Mouse (Mus musculus): Measurements from ENCODE around the gene Afmid. TPM values are rescaled to one million over a fixed set of nuclear protein-coding genes. Genes with fewer than 3 reads are reported as not detected.
A peak's percentile ranks its signal among the peaks of the same experiment; 100 is the strongest.

Afmid gene
- polyA plus RNA-seq, 1 experiment from 2014 or later: 20.8 TPM

- Histone ChIP-seq H3K27ac (replicated peaks in 1 of 2; ENCODE audit: control insufficient read depth in 1 of 2, insufficient read depth in 1 of 2, low read depth in 2 of 2, low read length in 2 of 2) (peak overlapping the region in 1 of 2 experiments; percentile 78; a peak in 2 of 4 replicates), H3K9me3 (ENCODE audit: control insufficient read depth, low read length) (no peaks in the 10 kb centered on the region), H3K36me3 (ENCODE audit: control insufficient read depth, insufficient read depth, low read length) (no peaks in the 10 kb centered on the region), H3K4me1 (ENCODE audit: control insufficient read depth in 2 of 2, insufficient read depth in 2 of 2, low read length in 2 of 2) (peaks cover 35 to 50% of the 10 kb centered on the region in 2 experiments), H3K4me3 (ENCODE audit: control insufficient read depth in 1 of 2, insufficient read depth in 1 of 2, low read depth in 1 of 2, low read length in 2 of 2) (peak overlapping the region; percentile 3 to 19; a peak in 2 of 4 replicates), H3K27me3 (ENCODE audit: control insufficient read depth, insufficient read depth, low read length) (no peaks in the 10 kb centered on the region), H3K9ac (ENCODE audit: low read length) (peak overlapping the region; percentile 56), H3K4me2 (ENCODE audit: low read length) (peak overlapping the region; percentile 62)
- ATAC-seq (ENCODE audit: insufficient number of reproducible peaks, insufficient read depth, low FRiP score, low read depth): peak; percentile 44
- 10% methylated on average over 13 of the region's 13 CpGs for WGBS
These were observed 52.4 kb downstream of the Afmid start for GRCm38 (mm10) chr11:117877917-117878745.

GRCm38 (mm10) chr11:117878892-117879291 lies 53.2 kb downstream of the Afmid start:
- H3K9me3 ChIP-seq (ENCODE audit: control insufficient read depth, low read length): no peaks in the 10 kb centered on the region
- H3K36me3 ChIP-seq (ENCODE audit: control insufficient read depth, insufficient read depth, low read length): no peaks in the 10 kb centered on the region
- no peak for ATAC-seq (ENCODE audit: insufficient number of reproducible peaks, insufficient read depth, low FRiP score, low read depth)
- 41% methylated on average over 8 of the region's 8 CpGs for WGBS
- H3K9ac ChIP-seq (ENCODE audit: low read length): peak overlapping the region; percentile 56
- H3K4me1 ChIP-seq (ENCODE audit: control insufficient read depth in 2 of 2, insufficient read depth in 2 of 2, low read length in 2 of 2): peaks cover 32 to 50% of the 10 kb centered on the region in 2 experiments
- H3K4me2 ChIP-seq (ENCODE audit: low read length): peak overlapping the region; percentile 62
- peak overlapping the region in 1 of 2 experiments; percentile 19; a peak in 1 of 4 replicates for H3K4me3 ChIP-seq (ENCODE audit: control insufficient read depth in 1 of 2, insufficient read depth in 1 of 2, low read depth in 1 of 2, low read length in 2 of 2)
- no peaks in the 10 kb centered on the region for H3K27me3 ChIP-seq (ENCODE audit: control insufficient read depth, insufficient read depth, low read length)
- H3K27ac ChIP-seq (replicated peaks in 1 of 2; ENCODE audit: control insufficient read depth in 1 of 2, insufficient read depth in 1 of 2, low read depth in 2 of 2, low read length in 2 of 2): peak overlapping the region in 1 of 2 experiments; percentile 78; a peak in 2 of 4 replicates

- no peak overlapping the region for H3K9ac ChIP-seq (ENCODE audit: low read length)
- H3K36me3 ChIP-seq (ENCODE audit: control insufficient read depth, insufficient read depth, low read length): no peaks in the 10 kb centered on the region
These were observed 54.0 kb downstream of the Afmid start for GRCm38 (mm10) chr11:117879676-117880075.

GRCm38 (mm10) chr11:117880336-117880976 lies 54.7 kb downstream of the Afmid start:
- WGBS: 84% methylated on average over 9 of the region's 9 CpGs
- Histone ChIP-seq H3K9ac (ENCODE audit: low read length) (no peak overlapping the region), H3K27ac (replicated peaks in 1 of 2; ENCODE audit: control insufficient read depth in 1 of 2, insufficient read depth in 1 of 2, low read depth in 2 of 2, low read length in 2 of 2) (no peak overlapping the region), H3K4me2 (ENCODE audit: low read length) (no peak overlapping the region), H3K9me3 (ENCODE audit: control insufficient read depth, low read length) (no peaks in the 10 kb centered on the region), H3K4me1 (ENCODE audit: control insufficient read depth in 2 of 2, insufficient read depth in 2 of 2, low read length in 2 of 2) (peaks cover 27 to 40% of the 10 kb centered on the region in 2 experiments), H3K4me3 (ENCODE audit: control insufficient read depth in 1 of 2, insufficient read depth in 1 of 2, low read depth in 1 of 2, low read length in 2 of 2) (no peak overlapping the region), H3K36me3 (ENCODE audit: control insufficient read depth, insufficient read depth, low read length) (no peaks in the 10 kb centered on the region), H3K27me3 (ENCODE audit: control insufficient read depth, insufficient read depth, low read length) (no peaks in the 10 kb centered on the region)
- no peak for ATAC-seq (ENCODE audit: insufficient number of reproducible peaks, insufficient read depth, low FRiP score, low read depth)

More at GRCm38 (mm10) chr11:117879676-117880075, 54.0 kb downstream of the Afmid start:
- Histone ChIP-seq H3K27me3 (ENCODE audit: control insufficient read depth, insufficient read depth, low read length) (no peaks in the 10 kb centered on the region), H3K27ac (replicated peaks in 1 of 2; ENCODE audit: control insufficient read depth in 1 of 2, insufficient read depth in 1 of 2, low read depth in 2 of 2, low read length in 2 of 2) (no peak overlapping the region), H3K9me3 (ENCODE audit: control insufficient read depth, low read length) (no peaks in the 10 kb centered on the region), H3K4me3 (ENCODE audit: control insufficient read depth in 1 of 2, insufficient read depth in 1 of 2, low read depth in 1 of 2, low read length in 2 of 2) (no peak overlapping the region), H3K4me1 (ENCODE audit: control insufficient read depth in 2 of 2, insufficient read depth in 2 of 2, low read length in 2 of 2) (peaks cover 32 to 48% of the 10 kb centered on the region in 2 experiments), H3K4me2 (ENCODE audit: low read length) (no peak overlapping the region)
- 77% methylated on average over 6 of the region's 6 CpGs for WGBS
- no peak for ATAC-seq (ENCODE audit: insufficient number of reproducible peaks, insufficient read depth, low FRiP score, low read depth)

- 80% methylated on average over 6 of the region's 6 CpGs for WGBS
These were observed 55.2 kb downstream of the Afmid start for GRCm38 (mm10) chr11:117880977-117881358.

GRCm38 (mm10) chr11:117881787-117882186 lies 56.1 kb downstream of the Afmid start:
- Histone ChIP-seq H3K9me3 (ENCODE audit: control insufficient read depth, low read length) (no peaks in the 10 kb centered on the region), H3K27me3 (ENCODE audit: control insufficient read depth, insufficient read depth, low read length) (no peaks in the 10 kb centered on the region), H3K4me3 (ENCODE audit: control insufficient read depth in 1 of 2, insufficient read depth in 1 of 2, low read depth in 1 of 2, low read length in 2 of 2) (no peak overlapping the region), H3K27ac (replicated peaks in 1 of 2; ENCODE audit: control insufficient read depth in 1 of 2, insufficient read depth in 1 of 2, low read depth in 2 of 2, low read length in 2 of 2) (peak overlapping the region in 1 of 2 experiments; percentile 41; a peak in 1 of 4 replicates), H3K4me1 (ENCODE audit: control insufficient read depth in 2 of 2, insufficient read depth in 2 of 2, low read length in 2 of 2) (peaks cover 24 to 32% of the 10 kb centered on the region in 2 experiments), H3K36me3 (ENCODE audit: control insufficient read depth, insufficient read depth, low read length) (no peaks in the 10 kb centered on the region), H3K9ac (ENCODE audit: low read length) (peak overlapping the region; percentile 4; the same call in 1 of the 2 replicates), H3K4me2 (ENCODE audit: low read length) (no peak overlapping the region)
- 13% methylated on average over 8 of the region's 8 CpGs for WGBS
- no peak for ATAC-seq (ENCODE audit: insufficient number of reproducible peaks, insufficient read depth, low FRiP score, low read depth)

More at GRCm38 (mm10) chr11:117880977-117881358, 55.2 kb downstream of the Afmid start:
- Histone ChIP-seq H3K4me1 (ENCODE audit: control insufficient read depth in 2 of 2, insufficient read depth in 2 of 2, low read length in 2 of 2) (peaks cover 24 to 35% of the 10 kb centered on the region in 2 experiments), H3K36me3 (ENCODE audit: control insufficient read depth, insufficient read depth, low read length) (no peaks in the 10 kb centered on the region), H3K27ac (replicated peaks in 1 of 2; ENCODE audit: control insufficient read depth in 1 of 2, insufficient read depth in 1 of 2, low read depth in 2 of 2, low read length in 2 of 2) (no peak overlapping the region), H3K9ac (ENCODE audit: low read length) (no peak overlapping the region), H3K4me2 (ENCODE audit: low read length) (no peak overlapping the region), H3K4me3 (ENCODE audit: control insufficient read depth in 1 of 2, insufficient read depth in 1 of 2, low read depth in 1 of 2, low read length in 2 of 2) (no peak overlapping the region), H3K27me3 (ENCODE audit: control insufficient read depth, insufficient read depth, low read length) (no peaks in the 10 kb centered on the region), H3K9me3 (ENCODE audit: control insufficient read depth, low read length) (no peaks in the 10 kb centered on the region)
- no peak for ATAC-seq (ENCODE audit: insufficient number of reproducible peaks, insufficient read depth, low FRiP score, low read depth)

GRCm38 (mm10) chr11:117882208-117882607 lies 56.5 kb downstream of the Afmid start:
- WGBS: 65% methylated on average over 1 of the region's 1 CpGs
- Histone ChIP-seq H3K9me3 (ENCODE audit: control insufficient read depth, low read length) (no peaks in the 10 kb centered on the region), H3K9ac (ENCODE audit: low read length) (0 out of 2 replicates have a peak overlapping the region, but pooled peaks have one; percentile 4), H3K27ac (replicated peaks in 1 of 2; ENCODE audit: control insufficient read depth in 1 of 2, insufficient read depth in 1 of 2, low read depth in 2 of 2, low read length in 2 of 2) (peak overlapping the region in 1 of 2 experiments; percentile 41; a peak in 1 of 4 replicates), H3K4me2 (ENCODE audit: low read length) (no peak overlapping the region), H3K36me3 (ENCODE audit: control insufficient read depth, insufficient read depth, low read length) (no peaks in the 10 kb centered on the region), H3K4me1 (ENCODE audit: control insufficient read depth in 2 of 2, insufficient read depth in 2 of 2, low read length in 2 of 2) (peaks cover 24 to 30% of the 10 kb centered on the region in 2 experiments), H3K27me3 (ENCODE audit: control insufficient read depth, insufficient read depth, low read length) (no peaks in the 10 kb centered on the region), H3K4me3 (ENCODE audit: control insufficient read depth in 1 of 2, insufficient read depth in 1 of 2, low read depth in 1 of 2, low read length in 2 of 2) (no peak overlapping the region)
- ATAC-seq (ENCODE audit: insufficient number of reproducible peaks, insufficient read depth, low FRiP score, low read depth): no peak
